Mouse (Mus musculus) heart, embryonic 15.5 days (tissue): ENCODE measurements around the gene Tank. TPM values are rescaled to one million over a fixed set of nuclear protein-coding genes. Genes with fewer than 3 reads are reported as not detected.

Experiments used
- ATAC-seq: fragments of 200-750 bp; cut with Nextera tagmentation; replicated peaks from 2 replicates; pipeline ENCODE4 v1.8.0; 2017; ENCODE audit warnings: low read depth, moderate TSS enrichment; ENCODE audit not compliant: insufficient number of reproducible peaks, insufficient read depth, low FRiP score
- H3K27ac ChIP-seq: fragments of 300-500 bp; sonication (generic); 2 replicates; pipeline ENCODE4 v1.5.1; 2015; ENCODE audit warnings: mild to moderate bottlenecking, inconsistent platforms
- H3K27me3 ChIP-seq: fragments of 300-500 bp; sonication (generic); 2 replicates; pipeline ENCODE4 v1.6.1; 2015; ENCODE audit warnings: inconsistent platforms
- H3K36me3 ChIP-seq: fragments of 300-500 bp; sonication (generic); 2 replicates; pipeline ENCODE4 v1.6.1; 2015; ENCODE audit warnings: mild to moderate bottlenecking, inconsistent platforms
- H3K4me1 ChIP-seq: fragments of 300-500 bp; sonication (generic); replicated peaks from 2 replicates; pipeline ENCODE4 v1.6.1; 2015; ENCODE audit warnings: inconsistent platforms
- H3K4me2 ChIP-seq: fragments of 300-500 bp; sonication (generic); 2 replicates; pipeline ENCODE4 v1.6.1; 2015; ENCODE audit warnings: inconsistent platforms, mild to moderate bottlenecking, moderate library complexity
- H3K4me3 ChIP-seq: fragments of 300-500 bp; sonication (generic); 2 replicates; pipeline ENCODE4 v1.5.1; 2015; ENCODE audit warnings: mild to moderate bottlenecking, inconsistent platforms
- H3K9ac ChIP-seq: fragments of 300-500 bp; sonication (generic); 2 replicates; pipeline ENCODE4 v1.6.1; 2015; ENCODE audit warnings: mild to moderate bottlenecking, inconsistent platforms
- H3K9me3 ChIP-seq: fragments of 300-500 bp; sonication (generic); replicated peaks from 2 replicates; pipeline ENCODE4 v1.6.1; 2016; ENCODE audit warnings: inconsistent platforms
- WGBS: fragments of 180-500 bp; shearing (Covaris S2); methylation state at CpG from one replicate; pipeline ENCODE4 v1.1.7; 2015; ENCODE audit warnings: mixed read lengths; 5-methylcytosine and 5-hydroxymethylcytosine counted together
- polyA plus RNA-seq: library from polyadenylated mRNA; unstranded; fragments of >200 nt; fragmentation: Nextera tagmentation; extraction: Ambion mirVana; gene quantifications from 2 replicates; pipeline ENCODE4 v1.2.1, GENCODE M21; 2015

Gene Tank
- polyA plus RNA-seq, 1 experiment from 2014 or later, result 21.5 TPM

GRCm38 (mm10) chr2:61580555-61581080 lies 2.2 kb downstream of the Tank start:
- no peaks in the 10 kb centered on the region for H3K4me1 ChIP-seq
- no peak overlapping the region for H3K9ac ChIP-seq
- no peaks in the 10 kb centered on the region for H3K9me3 ChIP-seq
- H3K27ac ChIP-seq, result no peak overlapping the region
- WGBS, result 70% methylated on average over 10 of the region's 10 CpGs
- H3K4me2 ChIP-seq, result no peak overlapping the region
- H3K27me3 ChIP-seq, result no peaks in the 10 kb centered on the region
- ATAC-seq, result no peak
- H3K36me3 ChIP-seq, result no peaks in the 10 kb centered on the region
- no peak overlapping the region for H3K4me3 ChIP-seq

DNA sequence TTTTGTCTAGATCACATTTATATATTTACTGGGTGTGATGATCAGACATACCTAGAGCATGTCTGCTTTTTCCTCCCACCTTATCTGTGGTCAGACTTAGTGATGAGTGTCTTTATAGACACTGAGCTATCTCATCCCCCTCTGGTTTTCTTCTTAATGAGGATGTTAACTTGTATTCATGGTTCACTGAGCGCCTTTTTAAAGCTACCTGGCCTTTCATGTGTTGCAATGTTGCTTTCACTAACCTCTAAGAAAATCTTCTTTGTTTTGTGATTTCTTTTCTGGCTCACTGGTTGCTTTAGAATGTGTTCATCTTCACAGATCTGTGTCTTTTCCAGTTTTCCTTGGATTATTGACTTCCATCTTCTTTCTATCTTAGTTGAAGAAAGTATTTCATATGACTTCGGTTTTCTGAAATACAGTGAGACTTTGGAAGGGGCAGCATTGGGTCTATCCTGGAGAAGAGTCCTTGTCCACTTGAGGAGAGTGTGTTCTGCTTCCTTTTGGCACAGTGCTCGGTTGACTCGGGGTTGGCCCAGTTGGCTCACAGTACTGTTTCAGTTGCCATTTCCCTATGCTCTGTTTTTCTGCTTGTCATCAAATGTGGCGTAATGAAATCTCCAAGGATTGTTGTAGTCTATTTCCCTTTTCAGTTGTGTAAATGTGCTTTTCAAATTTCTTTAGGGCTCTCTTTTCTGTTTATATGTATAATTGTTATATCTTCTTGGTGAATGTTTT lies 4.4 kb downstream of the Tank start:
- Histone ChIP-seq H3K4me3 (no peak overlapping the region), H3K4me1 (no peaks in the 10 kb centered on the region), H3K36me3 (no peaks in the 10 kb centered on the region), H3K27ac (no peak overlapping the region), H3K4me2 (no peak overlapping the region), H3K27me3 (no peaks in the 10 kb centered on the region), H3K9me3 (no peaks in the 10 kb centered on the region), H3K9ac (no peak overlapping the region)
- 78% methylated on average over 5 of the region's 5 CpGs for WGBS
- ATAC-seq, result no peak

GRCm38 (mm10) chr2:61585447-61585846 lies 7.1 kb downstream of the Tank start:
- Histone ChIP-seq H3K4me2 (no peak overlapping the region), H3K4me3 (no peak overlapping the region), H3K36me3 (no peaks in the 10 kb centered on the region), H3K27me3 (no peaks in the 10 kb centered on the region), H3K9me3 (no peaks in the 10 kb centered on the region), H3K4me1 (no peaks in the 10 kb centered on the region), H3K27ac (no peak overlapping the region), H3K9ac (no peak overlapping the region)
- ATAC-seq, result no peak
- 61% methylated on average over 1 of the region's 1 CpGs for WGBS

DNA sequence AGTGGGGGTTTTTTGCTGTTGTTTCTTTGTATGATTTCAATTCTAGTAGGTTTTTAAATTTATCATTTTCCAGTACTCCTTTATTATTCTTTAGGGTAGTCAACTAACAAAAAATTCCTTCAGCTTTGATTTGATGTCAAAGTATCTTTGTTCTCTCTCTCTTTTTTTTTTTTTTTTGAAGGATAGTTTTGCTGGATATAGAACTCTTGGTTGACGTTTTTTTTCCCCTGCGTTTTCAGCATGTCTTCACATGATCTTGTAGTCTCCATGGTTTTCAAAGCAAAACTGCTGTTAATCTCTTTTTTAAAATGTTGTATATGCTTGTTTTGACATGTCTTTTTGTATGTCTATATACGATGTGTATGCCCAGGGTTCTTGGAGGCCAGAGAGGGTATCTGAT lies 7.8 kb downstream of the Tank start:
- 88% methylated on average over 3 of the region's 3 CpGs for WGBS
- H3K27me3 ChIP-seq, result no peaks in the 10 kb centered on the region

GRCm38 (mm10) chr2:61590751-61591150 lies 12.4 kb downstream of the Tank start:
- H3K9ac ChIP-seq, result no peak overlapping the region
- ATAC-seq, result no peak
- no peaks in the 10 kb centered on the region for H3K36me3 ChIP-seq
- no peak overlapping the region for H3K27ac ChIP-seq
- H3K4me3 ChIP-seq, result no peak overlapping the region
- H3K9me3 ChIP-seq, result no peaks in the 10 kb centered on the region
- H3K27me3 ChIP-seq, result no peaks in the 10 kb centered on the region
- H3K4me1 ChIP-seq, result no peaks in the 10 kb centered on the region; the same call in 1 of the 2 replicates
- no peak overlapping the region for H3K4me2 ChIP-seq
- 88% methylated on average over 2 of the region's 2 CpGs for WGBS

More for the DNA sequence above, 7.8 kb downstream of the Tank start:
- H3K4me3 ChIP-seq, result no peak overlapping the region
- no peak for ATAC-seq
- no peak overlapping the region for H3K27ac ChIP-seq
- no peak overlapping the region for H3K9ac ChIP-seq
- H3K4me2 ChIP-seq, result no peak overlapping the region
- H3K9me3 ChIP-seq, result no peaks in the 10 kb centered on the region
- H3K36me3 ChIP-seq, result no peaks in the 10 kb centered on the region
- H3K4me1 ChIP-seq, result no peaks in the 10 kb centered on the region

GRCm38 (mm10) chr2:61592095-61592494 lies 13.7 kb downstream of the Tank start:
- Histone ChIP-seq H3K4me2 (no peak overlapping the region), H3K27me3 (no peaks in the 10 kb centered on the region), H3K4me3 (no peak overlapping the region), H3K9me3 (no peaks in the 10 kb centered on the region), H3K27ac (no peak overlapping the region), H3K36me3 (no peaks in the 10 kb centered on the region), H3K4me1 (no peaks in the 10 kb centered on the region; the same call in 1 of the 2 replicates), H3K9ac (no peak overlapping the region)
- 88% methylated on average over 3 of the region's 3 CpGs for WGBS
- no peak for ATAC-seq

- Histone ChIP-seq H3K4me1 (no peaks in the 10 kb centered on the region; the same call in 1 of the 2 replicates), H3K9me3 (no peaks in the 10 kb centered on the region), H3K9ac (no peak overlapping the region), H3K4me3 (peak overlapping the region; percentile 98), H3K27me3 (no peaks in the 10 kb centered on the region), H3K4me2 (peak overlapping the region; percentile 79), H3K36me3 (no peaks in the 10 kb centered on the region), H3K27ac (peak overlapping the region; percentile 96)
- WGBS, result 15% methylated on average over 5 of the region's 5 CpGs
- no peak for ATAC-seq
Measured at GRCm38 (mm10) chr2:61592699-61593029, 14.3 kb downstream of the Tank start.

GRCm38 (mm10) chr2:61593030-61593811 lies 14.8 kb downstream of the Tank start:
- Histone ChIP-seq H3K4me1 (no peaks in the 10 kb centered on the region; the same call in 1 of the 2 replicates), H3K27me3 (no peaks in the 10 kb centered on the region), H3K27ac (peak overlapping the region; percentile 96), H3K9ac (peak overlapping the region; percentile 90), H3K9me3 (no peaks in the 10 kb centered on the region), H3K4me3 (peak overlapping the region; percentile 98), H3K4me2 (peak overlapping the region; percentile 79), H3K36me3 (no peaks in the 10 kb centered on the region)
- under 1% methylated on average over 62 of the region's 62 CpGs for WGBS
- ATAC-seq, result peak; percentile 96

DNA sequence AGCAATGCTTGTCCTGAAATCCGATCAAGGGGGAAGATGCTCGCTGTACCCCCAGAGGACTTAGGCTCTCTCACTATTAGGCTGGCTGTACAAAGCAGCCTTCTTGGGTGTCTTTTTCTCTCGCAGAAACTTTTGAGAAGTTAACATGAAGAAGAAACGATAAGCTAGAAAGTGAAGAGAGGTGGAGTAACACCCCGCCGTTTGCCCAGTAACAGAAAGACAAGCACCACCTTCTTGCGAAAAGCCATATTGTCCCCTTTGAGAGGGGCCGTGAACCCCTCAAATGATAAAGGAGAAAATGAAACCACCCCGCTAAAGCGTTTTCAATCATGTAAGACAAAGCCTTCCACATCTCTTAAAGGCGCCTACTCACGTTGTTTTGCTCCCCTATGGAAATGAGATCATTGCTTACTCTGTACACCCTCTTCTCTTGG lies 15.5 kb downstream of the Tank start:
- Histone ChIP-seq H3K4me3 (peak overlapping the region; percentile 98), H3K9ac (peak overlapping the region; percentile 90), H3K27me3 (no peaks in the 10 kb centered on the region), H3K9me3 (no peaks in the 10 kb centered on the region), H3K4me1 (no peaks in the 10 kb centered on the region; the same call in 1 of the 2 replicates), H3K36me3 (no peaks in the 10 kb centered on the region), H3K27ac (peak overlapping the region; percentile 96), H3K4me2 (peak overlapping the region; percentile 79)
- under 1% methylated on average over 12 of the region's 12 CpGs for WGBS
- ATAC-seq, result no peak

DNA sequence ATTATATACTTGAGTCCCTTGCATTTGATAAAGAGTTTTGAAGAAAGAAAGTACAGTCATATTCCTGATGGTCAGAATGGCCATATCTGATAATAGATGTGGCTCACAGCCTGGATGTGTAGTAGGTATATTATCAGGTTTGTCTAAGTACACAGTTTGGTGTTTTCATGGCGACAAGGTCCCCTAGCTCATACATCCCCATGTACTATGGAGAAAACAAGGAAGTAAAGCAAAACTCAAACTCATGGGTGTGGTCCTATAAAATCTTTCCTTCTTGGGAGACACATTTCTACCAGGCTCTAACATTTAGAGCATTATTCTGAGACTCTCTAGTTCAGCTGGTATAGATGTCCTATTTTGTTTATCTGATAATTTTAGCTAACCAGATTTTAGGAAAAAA lies 21.3 kb downstream of the Tank start:
- 90% methylated on average over 1 of the region's 1 CpGs for WGBS
- Histone ChIP-seq H3K4me3 (no peak overlapping the region), H3K9ac (no peak overlapping the region), H3K4me2 (no peak overlapping the region), H3K27me3 (no peaks in the 10 kb centered on the region), H3K27ac (no peak overlapping the region), H3K9me3 (no peaks in the 10 kb centered on the region), H3K36me3 (no peaks in the 10 kb centered on the region), H3K4me1 (no peaks in the 10 kb centered on the region)
- no peak for ATAC-seq

DNA sequence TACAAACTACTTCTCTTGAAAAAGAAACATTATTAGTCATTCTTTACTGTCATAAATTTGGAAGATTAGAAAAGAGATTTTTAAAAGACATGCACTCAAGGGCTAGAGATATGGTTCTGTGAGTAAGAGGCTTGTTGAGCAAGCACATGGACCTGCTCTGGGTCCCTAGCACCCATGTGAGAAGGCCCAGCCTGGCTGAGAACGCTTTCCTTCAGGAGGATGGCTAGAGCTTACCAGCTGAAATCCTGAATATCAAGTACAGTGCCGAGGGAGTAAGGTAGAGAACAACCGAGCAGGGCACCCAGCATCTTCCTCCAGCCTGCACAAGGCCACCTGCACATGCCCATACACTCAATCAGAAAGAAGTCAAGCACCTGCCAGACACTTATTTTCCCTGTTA lies 25.1 kb downstream of the Tank start:
- Histone ChIP-seq H3K9me3 (no peaks in the 10 kb centered on the region), H3K9ac (no peak overlapping the region), H3K36me3 (no peaks in the 10 kb centered on the region), H3K4me1 (no peaks in the 10 kb centered on the region), H3K4me2 (no peak overlapping the region), H3K27me3 (no peaks in the 10 kb centered on the region), H3K4me3 (no peak overlapping the region), H3K27ac (no peak overlapping the region)
- ATAC-seq, result no peak
- 70% methylated on average over 3 of the region's 3 CpGs for WGBS
